Mouse (Mus musculus) brain, embryonic 14.5 days (tissue): ENCODE data around the gene Pacsin2.

ENCODE experiments used
- CTCF ChIP-seq: fragments of 200-500 bp; IDR thresholded peaks from 2 replicates; pipeline ENCODE4 v1.5.1; 2012; ENCODE audit warnings: inconsistent platforms, mild to moderate bottlenecking, moderate library complexity, borderline replicate concordance; ENCODE audit not compliant: insufficient read depth, insufficient read length; ENCODE audit errors: extremely low read depth
- POLR2A ChIP-seq: fragments of 200-500 bp; IDR thresholded peaks from 2 replicates; pipeline ENCODE4 v1.6.1; 2012; ENCODE audit warnings: mild to moderate bottlenecking, inconsistent platforms, borderline replicate concordance; ENCODE audit not compliant: poor library complexity, insufficient read depth, insufficient read length, severe bottlenecking; ENCODE audit errors: extremely low read depth

- TF ChIP-seq CTCF (no peak), POLR2A (no peak)
Observed at GRCm38 (mm10) chr15:83444425-83444824, 20.0 kb downstream of the Pacsin2 start.
